Mouse (Mus musculus) neural tube, embryonic 10.5 days (tissue): ENCODE results near the gene Bri3.

Experiments
- DNase-seq: peaks from one replicate; pipeline ENCODE4 v3.0.0-alpha.2; 2017; ENCODE audit warnings: low spot score; ENCODE audit errors: extremely low spot score

Gene Bri3

DNA sequence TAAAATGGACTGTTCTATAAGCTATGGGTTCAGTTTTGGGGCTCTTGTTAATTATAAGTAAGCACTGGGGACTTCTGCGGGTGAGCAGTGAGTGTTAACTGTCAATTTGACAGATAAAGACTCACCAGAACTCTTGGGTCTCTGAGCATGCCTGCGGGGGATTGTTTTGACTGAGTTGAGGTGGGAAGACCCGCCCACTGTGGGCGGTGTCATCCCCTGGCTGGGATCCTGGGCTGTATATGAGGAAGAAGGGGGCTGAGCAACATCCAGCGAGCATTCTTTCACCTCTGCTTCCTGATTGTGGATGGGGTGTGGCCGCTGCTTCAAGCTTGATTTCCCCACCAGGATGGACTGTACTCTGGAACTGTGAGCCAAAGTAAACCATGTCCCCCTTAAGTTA, 10.0 kb upstream of the Bri3 start:
- no peak for DNase-seq

DNA sequence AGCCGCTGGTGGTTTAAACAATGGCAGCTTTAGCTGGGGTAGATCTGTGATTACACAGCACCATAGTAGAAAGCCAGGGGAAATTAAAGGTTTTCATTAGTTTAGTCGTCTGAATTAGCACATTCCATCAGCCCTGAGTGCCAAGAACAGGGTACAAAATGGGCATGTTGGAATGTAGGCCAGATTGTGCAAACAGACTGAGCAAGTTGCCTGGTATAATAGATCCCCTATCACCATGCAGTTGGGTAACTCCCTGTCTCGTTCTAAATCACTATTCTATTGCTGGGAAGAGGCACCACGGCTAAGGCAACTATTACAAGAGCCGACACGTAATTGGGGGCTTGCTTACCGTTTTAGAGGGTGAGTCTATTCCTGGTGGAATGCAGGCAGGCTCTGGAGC, 9.5 kb upstream of the Bri3 start:
- DNase-seq: no peak

DNA sequence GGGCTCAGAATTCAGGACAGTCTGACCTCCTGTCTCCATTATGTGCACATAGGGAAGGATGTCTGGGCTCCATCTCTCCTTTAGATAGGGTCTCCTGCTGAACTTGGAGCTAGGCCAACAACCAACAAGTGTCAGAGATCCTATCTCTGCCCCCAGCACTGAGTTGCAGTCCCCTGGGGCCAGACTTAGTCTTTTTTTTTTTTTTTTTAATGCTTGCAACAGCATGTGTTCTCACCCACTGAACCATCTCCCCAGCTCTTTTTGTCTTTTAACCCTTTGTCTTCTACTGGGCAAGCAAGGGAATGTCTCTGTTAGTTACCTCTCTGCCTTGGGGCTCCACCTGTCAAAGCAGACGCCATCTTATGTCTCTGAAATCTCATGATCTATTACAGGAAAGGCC, 5.3 kb upstream of the Bri3 start:
- no peak for DNase-seq

DNA sequence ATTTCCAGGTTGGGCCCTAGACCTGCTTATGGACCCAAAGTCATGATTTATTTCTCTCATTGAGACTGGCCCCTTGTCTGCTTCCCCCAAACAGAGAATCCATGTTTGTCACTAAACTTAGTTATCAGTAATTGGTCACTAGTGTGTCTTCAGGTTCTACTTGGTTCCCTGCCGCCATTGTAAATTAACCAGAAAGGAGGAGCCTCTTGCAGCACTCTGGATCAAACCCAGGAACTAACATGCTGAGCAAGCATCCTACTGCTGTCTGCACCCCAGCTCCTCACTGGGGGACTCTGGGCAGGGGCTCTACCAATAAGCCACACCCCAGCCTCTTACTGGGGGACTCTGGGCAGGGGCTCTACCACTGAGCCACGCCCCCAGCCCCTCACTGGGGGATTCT, 1.4 kb downstream of the Bri3 start:
- DNase-seq: no peak

DNA sequence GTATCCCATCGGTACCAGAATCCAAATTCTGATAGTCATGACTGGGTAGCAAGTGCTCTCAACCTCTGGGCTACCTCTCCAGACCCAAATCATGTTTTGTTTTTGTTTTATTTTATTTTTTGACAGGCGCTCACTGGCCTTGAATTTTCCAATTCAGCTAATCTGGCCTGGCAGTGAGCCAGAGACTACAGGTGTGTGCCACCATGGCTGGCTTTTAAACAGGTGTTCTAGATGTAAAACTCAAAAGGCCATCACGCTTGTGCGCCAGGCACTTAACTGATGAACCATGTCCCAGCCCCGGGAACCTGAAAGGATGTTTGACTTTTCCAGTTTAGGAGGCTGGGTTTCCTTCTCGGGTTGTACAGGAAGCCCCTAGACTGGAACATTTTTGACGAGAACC, 2.4 kb downstream of the Bri3 start:
- DNase-seq: no peak

DNA sequence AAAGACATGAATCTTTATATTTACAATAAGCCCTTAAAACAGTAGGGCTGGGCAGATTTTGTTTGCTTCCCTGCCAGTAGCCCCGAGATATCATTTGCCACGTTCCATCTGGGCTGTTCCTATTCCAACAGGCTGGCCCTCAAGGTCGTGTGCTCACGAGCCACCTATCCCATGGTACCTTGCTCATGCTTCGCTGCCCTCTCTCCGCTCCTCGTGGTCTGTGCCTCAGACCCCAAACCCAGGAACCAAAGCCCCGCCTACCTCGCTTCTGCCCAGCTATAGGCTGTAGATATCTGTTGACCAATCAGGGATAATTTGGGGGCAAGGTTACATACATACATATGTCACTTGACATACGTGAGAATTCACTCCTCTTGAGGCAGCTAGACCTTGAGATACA, 3.1 kb downstream of the Bri3 start:
- DNase-seq: no peak

DNA sequence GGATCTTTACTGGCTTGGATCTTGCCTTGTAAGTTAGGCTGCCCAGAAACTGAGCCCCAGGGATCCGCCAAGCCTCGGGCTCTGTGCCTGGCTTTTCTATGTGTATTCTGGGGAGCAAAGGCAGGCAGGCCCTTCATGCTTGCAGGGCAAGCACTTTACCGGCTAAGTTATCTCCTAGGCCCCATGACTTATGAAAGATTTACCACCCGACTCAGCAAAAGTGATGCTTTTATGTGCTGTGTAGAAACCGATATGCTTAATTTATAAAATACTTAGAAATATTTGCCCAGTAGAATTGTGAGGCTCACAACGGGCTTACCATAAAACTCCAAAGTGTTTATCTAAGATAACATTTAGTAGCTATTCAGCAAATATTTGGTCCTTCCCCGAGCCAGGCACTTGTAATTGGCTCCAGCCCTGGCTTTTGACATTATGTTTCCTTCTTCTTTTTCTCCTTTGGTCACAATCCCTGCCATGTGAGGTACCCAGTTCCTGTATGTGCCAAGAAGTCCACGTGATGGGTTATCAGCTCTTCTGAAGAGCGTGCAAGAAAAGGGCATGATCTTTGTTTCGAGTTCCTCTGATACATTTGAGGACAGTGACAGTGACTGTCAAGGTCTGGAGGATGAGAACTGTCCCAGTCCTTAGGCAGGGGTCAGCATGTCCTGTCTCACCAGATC, 3.8 kb downstream of the Bri3 start:
- peak; percentile 18 for DNase-seq

DNA sequence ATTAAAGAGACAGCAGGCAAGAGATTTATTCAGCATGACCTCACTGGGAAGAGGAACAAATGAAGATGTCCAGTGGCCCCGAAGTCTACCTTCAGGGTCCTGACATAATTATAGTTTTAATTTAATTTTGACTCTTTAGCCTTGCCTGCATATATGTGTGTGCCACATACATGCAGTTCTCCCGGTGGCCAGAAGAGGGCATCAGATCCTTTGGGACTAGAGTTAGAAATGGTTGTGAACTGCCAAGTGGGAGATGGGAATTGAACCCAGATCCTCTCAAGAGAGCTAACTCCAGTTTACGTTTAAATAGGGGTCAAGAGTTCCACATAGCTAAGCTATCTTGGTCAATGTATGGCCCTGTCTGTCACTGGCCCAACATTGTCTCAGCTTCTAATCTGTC, 5.6 kb downstream of the Bri3 start:
- no peak for DNase-seq

DNA sequence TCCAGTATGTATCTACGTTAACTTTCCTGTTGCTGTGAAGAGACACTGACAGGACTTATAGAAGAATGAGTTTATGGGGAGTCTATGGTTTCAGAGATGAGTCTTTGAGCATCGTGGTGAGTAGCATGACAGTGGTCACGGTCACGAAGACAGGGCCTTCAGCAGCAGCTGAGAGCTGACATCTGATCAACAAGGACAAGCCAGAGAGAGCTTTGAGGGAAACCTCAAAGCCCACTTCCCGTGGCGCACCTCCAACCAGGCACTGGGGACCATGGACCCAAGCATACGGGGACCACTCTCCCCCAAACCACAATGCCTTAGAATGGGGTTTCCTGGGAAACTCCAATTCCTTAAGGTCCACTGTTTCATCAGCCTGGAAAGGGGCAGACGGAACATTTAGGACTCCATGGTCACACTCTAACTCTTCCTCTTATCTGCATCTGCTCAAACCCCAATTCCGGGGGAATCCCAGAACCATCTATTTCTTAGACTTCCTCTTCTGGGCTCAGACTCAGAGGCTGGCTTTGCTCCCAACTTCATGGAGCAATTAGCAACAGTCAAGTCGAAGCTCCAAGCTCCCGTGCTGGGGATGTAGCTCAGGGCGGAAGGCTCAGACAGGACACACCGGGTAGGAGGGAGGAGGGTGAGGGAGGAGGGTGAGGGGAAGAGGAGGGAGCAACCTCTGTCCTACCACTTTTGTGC, 7.8 kb downstream of the Bri3 start:
- no peak for DNase-seq

DNA sequence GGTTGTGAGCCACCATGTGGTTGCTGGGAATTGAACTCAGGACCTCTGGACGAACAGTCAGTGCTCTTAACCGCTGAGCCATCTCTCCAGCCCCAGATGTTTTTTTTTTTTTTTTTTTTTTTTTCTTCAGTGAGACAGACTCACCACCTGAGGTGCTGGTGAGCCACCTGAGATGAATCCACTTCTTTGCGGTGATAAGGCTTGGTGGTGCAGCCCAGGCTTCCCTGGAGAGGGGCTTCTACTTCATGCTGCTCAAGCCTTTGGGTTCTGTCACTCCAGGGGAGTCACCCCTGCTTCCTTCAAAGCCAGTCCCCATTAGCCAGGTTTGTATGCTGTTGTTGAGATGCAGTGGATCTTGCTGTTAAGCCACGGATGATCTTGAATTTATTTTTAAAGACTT, 9.0 kb downstream of the Bri3 start:
- DNase-seq: no peak

DNA sequence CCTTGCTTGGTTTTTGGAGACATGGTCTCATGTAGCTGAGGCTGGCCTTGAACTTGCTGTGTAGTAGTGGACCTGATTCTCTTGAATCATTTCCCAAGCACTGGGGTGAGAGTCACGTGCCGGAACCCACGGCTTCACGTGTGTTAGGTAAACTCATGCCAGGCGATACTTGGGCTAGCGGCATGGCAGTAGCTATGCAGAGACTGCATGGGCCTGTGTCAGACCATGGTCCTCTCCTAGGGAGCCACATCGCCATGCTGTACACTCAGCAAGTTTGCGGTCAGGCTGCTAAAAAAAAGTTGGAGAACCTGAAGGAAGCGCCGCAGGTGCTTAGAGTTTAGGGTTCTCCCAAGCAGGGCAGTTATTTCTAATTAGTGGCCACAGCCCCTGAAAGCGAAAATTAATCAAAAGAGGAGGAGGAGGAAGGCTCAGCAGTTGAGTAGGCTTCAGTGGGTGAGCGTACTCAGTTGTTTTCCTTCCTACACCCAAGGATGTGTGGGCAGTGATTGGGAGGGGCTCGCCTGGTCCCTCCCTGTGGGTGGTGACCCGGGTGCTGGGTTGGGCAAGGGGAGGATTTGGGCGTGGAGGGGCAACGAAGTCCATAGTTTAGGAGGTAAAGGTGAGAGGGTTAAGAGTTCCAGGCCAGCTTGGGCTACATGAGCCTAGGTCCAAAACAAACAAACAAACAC, 10.0 kb downstream of the Bri3 start:
- DNase-seq: peak; percentile 29

DNA sequence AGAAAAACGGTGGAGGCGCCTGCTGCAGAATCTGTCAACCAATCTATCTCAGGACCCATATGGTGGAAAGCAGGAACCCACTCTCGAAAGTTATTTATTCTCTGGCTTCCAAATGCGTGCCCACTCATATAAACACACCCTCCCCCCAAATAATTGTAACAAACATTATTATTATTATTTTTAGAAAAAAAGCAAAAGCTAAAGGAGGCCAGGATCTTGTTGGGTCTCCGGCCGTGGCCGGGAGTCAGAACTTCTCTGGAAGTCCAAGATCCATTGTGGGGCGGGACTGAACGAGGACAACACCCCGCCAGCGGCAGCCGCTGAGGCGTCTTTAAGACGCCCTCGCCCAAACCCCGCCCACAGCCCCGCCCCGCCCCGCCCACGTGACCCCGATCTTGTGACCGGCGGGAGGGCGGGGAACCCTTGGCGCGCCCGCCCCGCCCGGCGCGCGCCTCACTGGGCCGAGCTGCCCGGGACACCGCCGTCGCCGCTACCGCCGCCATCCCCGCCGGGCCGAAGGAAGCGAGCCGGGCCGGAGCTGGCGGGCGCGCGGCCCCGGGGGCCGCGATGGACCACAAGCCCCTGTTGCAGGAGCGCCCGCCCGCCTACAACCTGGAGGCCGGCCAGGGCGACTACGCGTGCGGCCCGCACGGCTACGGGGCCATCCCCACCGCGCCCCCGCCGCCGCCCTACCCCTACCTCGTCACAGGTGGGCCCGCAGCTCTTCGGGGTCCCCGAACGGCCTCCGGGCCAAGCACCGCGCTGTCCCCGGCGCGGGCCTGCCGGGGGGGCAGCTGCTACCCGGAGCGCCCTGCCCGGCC, 10.8 kb downstream of the Bri3 start:
- peak; percentile 93 for DNase-seq

DNA sequence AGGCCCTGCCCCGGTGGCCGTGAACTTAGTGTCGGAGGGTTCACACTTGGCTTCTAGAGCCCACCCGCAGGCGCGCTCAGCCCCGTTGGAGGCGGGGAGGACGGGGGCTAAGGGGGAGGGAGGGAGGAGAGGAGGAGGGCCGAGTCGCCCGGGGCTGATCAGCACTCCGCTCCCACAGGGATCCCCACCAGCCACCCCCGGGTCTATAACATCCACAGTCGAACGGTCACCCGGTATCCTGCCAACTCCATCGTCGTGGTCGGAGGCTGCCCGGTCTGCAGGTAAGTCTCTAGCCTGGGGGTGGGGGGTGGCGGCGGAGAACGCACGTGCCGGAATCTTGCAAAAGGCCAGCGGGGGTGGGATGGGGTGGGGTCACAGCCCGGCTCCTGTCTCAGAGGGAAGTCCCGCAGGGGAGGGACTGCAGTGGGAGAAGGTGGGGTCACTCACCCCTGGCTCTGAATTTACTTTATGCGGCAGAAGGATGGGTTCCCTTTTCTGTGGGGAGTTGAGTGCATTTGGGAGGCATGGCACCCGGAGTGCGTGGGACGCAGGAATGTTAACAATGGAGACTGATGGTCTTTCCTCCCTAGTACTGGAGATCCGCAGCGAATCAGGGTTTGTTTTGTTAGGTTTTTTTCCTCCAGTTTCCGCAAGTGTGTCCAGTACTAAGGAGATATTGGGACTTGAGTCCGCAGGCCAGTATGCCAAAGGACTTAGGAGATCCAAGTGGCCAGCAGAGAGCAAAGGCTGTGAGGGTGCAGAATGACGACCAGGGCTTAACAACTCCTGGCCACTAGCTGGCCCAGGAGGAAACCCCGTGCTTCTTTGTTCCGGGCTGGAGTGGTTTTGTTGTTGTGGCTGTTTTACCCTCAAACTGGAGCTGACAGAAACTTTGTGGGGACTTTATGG, 11.6 kb downstream of the Bri3 start:
- DNase-seq: peak; percentile 79

DNA sequence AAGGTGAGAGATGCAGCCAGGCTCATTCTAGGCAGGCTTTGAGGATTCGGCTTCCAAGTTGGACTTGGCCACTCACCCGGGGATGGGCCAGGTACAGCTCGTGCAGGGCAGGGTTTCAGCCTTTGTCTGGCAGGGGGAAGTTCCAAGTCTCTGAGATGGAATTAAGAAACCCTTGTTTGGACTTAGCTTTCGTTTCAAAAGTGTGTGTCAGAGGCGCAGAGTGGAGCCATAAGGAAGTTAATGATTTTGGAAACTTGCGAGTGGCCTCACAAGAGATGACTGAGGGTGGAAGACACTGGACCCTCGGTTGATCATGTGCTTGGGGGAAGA, 12.3 kb downstream of the Bri3 start:
- no peak for DNase-seq

DNA sequence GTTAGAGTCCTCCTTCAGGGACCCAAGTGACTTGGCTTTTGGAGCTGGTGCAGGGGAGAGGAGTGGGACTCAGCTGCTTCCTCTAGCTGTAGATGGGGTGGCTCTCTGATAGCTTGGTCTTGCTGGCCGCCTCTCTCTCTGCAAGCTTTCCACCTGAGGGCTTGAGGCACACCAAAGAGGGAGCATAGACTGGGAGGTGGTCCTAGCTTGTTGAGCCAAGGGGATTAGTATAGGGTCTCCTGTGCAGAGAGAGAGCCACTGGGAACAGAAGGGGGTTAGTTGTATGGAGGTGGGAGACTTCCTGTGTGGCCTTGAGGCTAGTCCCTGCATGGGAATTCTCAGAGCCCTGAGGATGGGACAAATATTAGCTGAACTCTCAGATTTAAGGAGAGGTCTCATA, 12.7 kb downstream of the Bri3 start:
- peak; percentile 34 for DNase-seq

DNA sequence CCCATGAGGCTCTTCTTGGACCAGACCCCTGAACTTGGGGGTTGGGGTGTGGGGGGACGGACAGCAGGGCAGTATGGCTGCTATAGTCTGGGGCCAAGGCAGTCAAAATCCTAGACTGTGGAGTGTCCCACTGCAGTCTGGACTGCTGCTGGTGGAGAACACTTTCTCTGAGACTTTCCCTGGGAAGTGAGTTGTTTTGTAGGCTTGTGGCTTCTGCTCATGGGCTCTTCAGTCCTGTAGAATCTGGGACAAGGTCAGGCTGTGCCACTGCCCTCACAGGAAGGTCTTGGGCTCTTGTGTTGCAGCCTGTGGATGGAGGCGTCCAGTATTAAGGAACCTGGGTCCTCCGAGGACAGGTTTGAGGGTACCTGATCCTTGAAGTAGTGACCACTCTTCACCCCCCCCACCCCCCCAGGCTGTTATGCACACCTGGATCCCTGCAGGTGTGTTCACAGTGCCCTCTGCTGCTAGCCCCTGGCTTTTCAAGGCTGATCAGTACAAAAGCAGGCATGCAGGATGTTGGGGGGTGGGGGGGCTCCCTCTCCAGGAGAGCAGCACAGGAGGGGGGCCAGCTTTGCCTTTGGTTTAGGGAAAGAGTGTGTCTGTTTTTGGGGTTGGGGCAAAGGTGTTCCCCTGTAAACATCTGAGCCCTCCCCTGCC, 13.3 kb downstream of the Bri3 start:
- DNase-seq: no peak

DNA sequence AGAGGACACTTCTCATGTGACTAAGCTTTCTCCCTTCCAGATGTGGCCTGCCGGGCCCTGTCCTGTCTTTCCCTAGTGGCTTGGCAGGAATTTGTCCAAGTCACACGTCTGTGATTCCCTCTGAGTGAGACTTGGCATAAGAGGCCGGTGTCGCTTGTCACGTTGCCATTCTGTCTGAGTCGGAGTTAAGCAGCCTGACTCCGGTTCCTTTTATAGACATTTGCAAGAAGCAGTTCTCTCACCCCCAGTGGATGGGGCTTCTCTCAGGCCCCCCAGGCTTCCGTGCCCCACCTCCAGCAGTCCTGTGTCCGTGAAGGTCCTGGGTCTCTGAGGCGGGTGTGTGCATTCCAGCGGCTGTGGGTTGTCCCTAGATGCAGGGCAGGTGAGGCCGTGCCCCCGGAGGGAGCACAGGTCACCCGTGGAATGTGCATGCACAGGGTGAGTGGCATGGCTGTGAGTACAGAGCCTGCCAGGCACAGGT, 13.9 kb downstream of the Bri3 start:
- no peak for DNase-seq

DNA sequence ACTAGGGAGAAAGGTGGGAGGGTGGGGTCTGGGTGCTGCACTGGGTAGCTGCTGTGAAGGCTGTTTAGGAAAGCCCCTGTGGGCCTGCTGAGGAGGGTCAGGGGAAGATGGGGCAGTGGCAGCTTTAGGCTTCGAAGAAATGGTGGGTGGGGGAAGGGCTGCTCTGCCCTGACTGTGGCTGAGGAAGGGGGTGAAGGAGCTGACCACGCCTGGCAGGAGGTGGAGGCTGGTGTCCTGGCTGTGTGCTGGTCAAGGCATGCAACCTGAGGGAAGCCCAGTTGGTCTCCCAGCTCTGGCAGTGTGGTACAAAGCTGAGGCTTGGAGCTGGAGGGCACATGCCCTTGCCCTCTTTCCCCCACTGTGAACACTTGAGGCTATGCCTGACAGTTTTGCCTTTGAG, 14.4 kb downstream of the Bri3 start:
- no peak for DNase-seq

DNA sequence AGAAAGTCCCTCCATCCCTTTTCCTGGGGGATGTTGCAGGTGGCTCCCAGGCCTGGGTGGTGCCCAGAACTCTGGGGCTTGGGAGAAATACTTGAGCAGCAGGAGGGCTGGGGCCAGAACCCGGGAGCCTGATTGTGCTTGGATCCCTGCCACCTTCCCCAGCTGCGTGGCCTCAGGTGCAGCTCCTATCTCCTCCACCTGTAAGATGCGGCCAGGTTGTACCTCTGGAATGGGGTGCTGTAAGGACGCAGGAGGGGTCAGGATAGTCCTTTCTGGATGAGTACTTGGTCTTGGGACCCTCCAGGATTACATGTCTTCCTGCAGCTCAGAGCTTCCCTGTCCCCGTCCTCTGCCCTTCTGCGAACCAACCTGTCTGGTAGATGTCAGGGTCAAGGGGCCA, 15.0 kb downstream of the Bri3 start:
- no peak for DNase-seq

DNA sequence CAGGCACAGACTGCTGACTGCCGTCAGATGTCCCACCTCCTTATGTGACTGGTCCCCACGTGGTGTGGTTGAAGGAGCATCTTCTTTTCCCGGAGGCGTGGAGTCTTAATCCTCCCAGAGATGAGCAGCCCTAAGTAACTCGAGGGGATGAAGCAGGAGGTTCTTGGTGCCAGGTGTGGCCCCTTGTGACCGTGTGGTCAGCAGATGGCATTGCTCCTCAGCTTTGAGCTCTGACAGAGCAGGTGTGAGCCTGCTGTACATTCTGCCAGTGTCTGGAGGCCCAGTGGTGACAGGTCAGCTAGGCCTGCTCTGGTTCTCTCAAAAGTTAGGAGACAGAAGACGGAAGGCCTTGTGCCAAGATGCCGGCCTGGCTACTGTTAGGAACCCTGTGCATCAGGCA, 16.2 kb downstream of the Bri3 start:
- no peak for DNase-seq
